Comparison of ENCODE assay signal across 19 mouse cellular contexts in genomic region chr2:105730704-105731103, GRCm38 (mm10).
A peak's percentile ranks its signal among the peaks of the same experiment; 100 is the strongest.
DNase-seq lines count a peak whose midpoint lies in the region; ATAC-seq and TF ChIP-seq lines count a peak whose summit lies in the region.
"Had no signal": no experiment of that assay in that cellular context is flagged by ENCODE, and none has a peak within 500 bp of the region (broad histone marks: within the 10 kb centered on the region; RNA-seq: fewer than 3 reads in every experiment).

No protein-coding gene starts in this region.

- no peak overlapping the region for H3K4me2 ChIP-seq in forebrain, embryonic 14.5 days (ENCODE audit: low read length)
- no peak overlapping the region for H3K4me2 ChIP-seq in forebrain, embryonic 12.5 days
- H3K4me2 ChIP-seq in forebrain, postnatal 0 days (ENCODE audit: low read depth) = no peak overlapping the region
- H3K4me2 ChIP-seq: heart, embryonic 11.5 days; heart, embryonic 15.5 days; hindbrain, embryonic 14.5 days; intestine, embryonic 15.5 days had no signal

- no peak overlapping the region for H3K4me3 ChIP-seq in forebrain, embryonic 14.5 days (ENCODE audit: low read depth, low read length)
- no peak overlapping the region for H3K4me3 ChIP-seq in forebrain, embryonic 12.5 days (replicated peaks)
- no peak overlapping the region for H3K4me3 ChIP-seq in layer of hippocampus, adult 2 months
- no peak overlapping the region for H3K4me3 ChIP-seq in forebrain, postnatal 0 days (ENCODE audit: low read depth, low read length)
- H3K4me3 ChIP-seq: embryonic facial prominence, embryonic 10.5 days; heart, adult 2 months; heart, embryonic 15.5 days; hindbrain, embryonic 10.5 days; intestine, embryonic 15.5 days had no signal

- DNase-seq in forebrain, embryonic 14.5 days (ENCODE audit: low spot score) = peak; percentile 74
- peak; percentile 22 for DNase-seq in layer of hippocampus, adult 9-11 months
- DNase-seq in layer of hippocampus, adult 2 months (ENCODE audit: low spot score in 2 of 2) = no peak
- peak; percentile 65 for DNase-seq in brain, adult 2 months (ENCODE audit: low read depth, low spot score)
- DNase-seq in forebrain, postnatal 0 days = peak; percentile 56
- DNase-seq in kidney, postnatal 36 days = no peak
- DNase-seq: adrenal gland, postnatal 14 days; cerebellum, adult 2 months; cerebellum, postnatal 10 days; gastrocnemius, postnatal 14 days; heart, adult 2 months; heart, postnatal 14 days had no signal

- H3K9ac ChIP-seq in forebrain, embryonic 14.5 days (ENCODE audit: low read length) = no peak overlapping the region
- H3K9ac ChIP-seq in forebrain, embryonic 12.5 days = no peak overlapping the region
- no peak overlapping the region for H3K9ac ChIP-seq in forebrain, postnatal 0 days
- H3K9ac ChIP-seq: heart, embryonic 15.5 days; hindbrain, embryonic 14.5 days; intestine, embryonic 15.5 days had no signal

- WGBS in forebrain, embryonic 14.5 days = 80% methylated on average over 3 of the region's 3 CpGs
- 92% methylated on average over 3 of the region's 3 CpGs for WGBS in forebrain, embryonic 12.5 days
- 70% methylated on average over 3 of the region's 3 CpGs for WGBS in forebrain, postnatal 0 days

- no peaks in the 10 kb centered on the region for H3K27me3 ChIP-seq in forebrain, embryonic 14.5 days (replicated peaks; ENCODE audit: control insufficient read depth, insufficient read depth, low read length)
- 0 out of 2 replicates have a peak, but pooled peaks cover 8% of the 10 kb centered on the region for H3K27me3 ChIP-seq in forebrain, embryonic 12.5 days
- no peaks in the 10 kb centered on the region for H3K27me3 ChIP-seq in forebrain, postnatal 0 days (ENCODE audit: insufficient read depth, low read length)
- H3K27me3 ChIP-seq: heart, embryonic 15.5 days; intestine, embryonic 15.5 days had no signal

- TF ChIP-seq CTCF in layer of hippocampus, adult 2 months (conservative IDR thresholded peaks at IDR 0.05) = no peak
- no peak for TF ChIP-seq CTCF in forebrain, postnatal 0 days (IDR thresholded peaks at IDR 0.05; ENCODE audit: low read depth)

- peak; percentile 52; the same call in 1 of the 2 replicates for ATAC-seq in forebrain, embryonic 14.5 days
- ATAC-seq in forebrain, embryonic 12.5 days (ENCODE audit: low FRiP score) = no peak
- peak; percentile 74 for ATAC-seq in forebrain, postnatal 0 days
- ATAC-seq: intestine, embryonic 15.5 days had no signal

- no peaks in the 10 kb centered on the region for H3K9me3 ChIP-seq in forebrain, embryonic 14.5 days (replicated peaks; ENCODE audit: control insufficient read depth, low read length)
- no peaks in the 10 kb centered on the region for H3K9me3 ChIP-seq in forebrain, embryonic 12.5 days
- no peaks in the 10 kb centered on the region for H3K9me3 ChIP-seq in forebrain, postnatal 0 days (ENCODE audit: low read length)
- H3K9me3 ChIP-seq: embryonic facial prominence, embryonic 10.5 days; heart, embryonic 15.5 days; hindbrain, embryonic 10.5 days; intestine, embryonic 15.5 days had no signal

- no peaks in the 10 kb centered on the region for H3K4me1 ChIP-seq in forebrain, embryonic 14.5 days (ENCODE audit: control insufficient read depth, insufficient read depth, low read length)
- H3K4me1 ChIP-seq in forebrain, embryonic 12.5 days = no peaks in the 10 kb centered on the region
- H3K4me1 ChIP-seq in forebrain, postnatal 0 days (ENCODE audit: insufficient read depth) = no peaks in the 10 kb centered on the region
- H3K4me1 ChIP-seq: embryonic facial prominence, embryonic 10.5 days; heart, embryonic 15.5 days; hindbrain, embryonic 10.5 days; intestine, embryonic 15.5 days had no signal

- no peak overlapping the region for H3K27ac ChIP-seq in forebrain, embryonic 14.5 days (ENCODE audit: low read depth, low read length)
- H3K27ac ChIP-seq in forebrain, embryonic 12.5 days = no peak overlapping the region
- no peak overlapping the region for H3K27ac ChIP-seq in layer of hippocampus, adult 2 months
- no peak overlapping the region for H3K27ac ChIP-seq in forebrain, postnatal 0 days (ENCODE audit: low read depth, low read length)
- H3K27ac ChIP-seq: embryonic facial prominence, embryonic 10.5 days; heart, adult 2 months; heart, embryonic 15.5 days; hindbrain, embryonic 10.5 days; hindbrain, embryonic 14.5 days; intestine, embryonic 15.5 days had no signal

- no peaks in the 10 kb centered on the region for H3K36me3 ChIP-seq in forebrain, embryonic 14.5 days (ENCODE audit: control insufficient read depth, insufficient read depth, low read length)
- H3K36me3 ChIP-seq in forebrain, embryonic 12.5 days (replicated peaks) = no peaks in the 10 kb centered on the region
- H3K36me3 ChIP-seq in forebrain, postnatal 0 days (ENCODE audit: insufficient read depth) = no peaks in the 10 kb centered on the region
- H3K36me3 ChIP-seq: embryonic facial prominence, embryonic 10.5 days; heart, embryonic 15.5 days; hindbrain, embryonic 10.5 days; intestine, embryonic 15.5 days had no signal

Comparison
In these comparisons a context has a peak if more than half of its experiments do, and no peak if none do; other contexts are left out.
1. DNase-seq: peak in forebrain, embryonic 14.5 days (single experiment), layer of hippocampus, adult 9-11 months (single experiment), brain, adult 2 months (single experiment) and forebrain, postnatal 0 days (single experiment); none in layer of hippocampus, adult 2 months (0 of 2) and kidney, postnatal 36 days (0 of 2).